Mouse (Mus musculus): Measurements from ENCODE around the gene Gm6268. TPM values are rescaled to one million over a fixed set of nuclear protein-coding genes. Genes with fewer than 3 reads are reported as not detected.

Gene Gm6268
- polyA plus RNA-seq (2012; rRNA removed) (not detected in 2 replicates), polyA plus RNA-seq (2014; fragmentation: Nextera tagmentation; extraction: Ambion mirVana) (not detected in 2 replicates)

- no peak within 1 kb of the TSS for H3K4me3 ChIP-seq (ENCODE audit: insufficient read depth in 1 of 2, low read depth in 2 of 2, low read length in 2 of 2)
- H3K4me2 ChIP-seq (ENCODE audit: low read depth) = no peak within 1 kb of the TSS
- ATAC-seq (ENCODE audit: insufficient read depth) = no peak
- no peaks in the 10 kb centered on the region for H3K9me3 ChIP-seq (ENCODE audit: control insufficient read depth, low read length)
- H3K36me3 ChIP-seq (replicated peaks; ENCODE audit: control insufficient read depth, insufficient read depth, low read depth) = no peaks in the 10 kb centered on the region
- 79% methylated on average over 13 of the region's 13 CpGs for WGBS (ENCODE audit: insufficient replicate concordance)
- H3K27ac ChIP-seq = no peak within 1 kb of the TSS
- no peaks in the 10 kb centered on the region for H3K4me1 ChIP-seq (replicated peaks; ENCODE audit: control insufficient read depth in 2 of 2, insufficient read depth in 2 of 2, low read length in 1 of 2)
- no peak within 1 kb of the TSS for H3K9ac ChIP-seq (replicated peaks)
- no peak for DNase-seq (ENCODE audit: low read depth in 3 of 3, low spot score in 3 of 3)
- TF ChIP-seq CTCF (IDR thresholded peaks at IDR 0.05; ENCODE audit: low read depth) = no peak
- no peak for TF ChIP-seq EP300 (IDR thresholded peaks at IDR 0.05; ENCODE audit: low read depth)
- H3K27me3 ChIP-seq (ENCODE audit: control insufficient read depth, insufficient read depth, low read length) = no peaks in the 10 kb centered on the region
Observed at GRCm38 (mm10) chrX:36400980-36401379, at the start of gene Gm6268. TSS of gene Gm6268 (plus strand) at chrX:36401280.

- H3K4me2 ChIP-seq (ENCODE audit: low read depth) = no peak overlapping the region
- no peaks in the 10 kb centered on the region for H3K4me1 ChIP-seq (replicated peaks; ENCODE audit: control insufficient read depth in 2 of 2, insufficient read depth in 2 of 2, low read length in 1 of 2)
- H3K4me3 ChIP-seq (ENCODE audit: insufficient read depth in 1 of 2, low read depth in 2 of 2, low read length in 2 of 2) = no peak overlapping the region
- WGBS (ENCODE audit: insufficient replicate concordance) = 30% methylated on average over 3 of the region's 3 CpGs
- no peak for TF ChIP-seq EP300 (IDR thresholded peaks at IDR 0.05; ENCODE audit: low read depth)
- H3K27ac ChIP-seq = no peak overlapping the region
- no peaks in the 10 kb centered on the region for H3K36me3 ChIP-seq (replicated peaks; ENCODE audit: control insufficient read depth, insufficient read depth, low read depth)
- H3K9me3 ChIP-seq (ENCODE audit: control insufficient read depth, low read length) = no peaks in the 10 kb centered on the region
- no peak for DNase-seq (ENCODE audit: low read depth in 3 of 3, low spot score in 3 of 3)
- no peaks in the 10 kb centered on the region for H3K27me3 ChIP-seq (ENCODE audit: control insufficient read depth, insufficient read depth, low read length)
- no peak for ATAC-seq (ENCODE audit: insufficient read depth)
- H3K9ac ChIP-seq (replicated peaks) = no peak overlapping the region
Observed at GRCm38 (mm10) chrX:36352446-36352845, 48.6 kb upstream of the Gm6268 start.

- no peak for ATAC-seq (ENCODE audit: insufficient read depth)
- Histone ChIP-seq H3K9me3 (ENCODE audit: control insufficient read depth, low read length) (no peaks in the 10 kb centered on the region), H3K4me3 (ENCODE audit: insufficient read depth in 1 of 2, low read depth in 2 of 2, low read length in 2 of 2) (no peak overlapping the region), H3K4me2 (ENCODE audit: low read depth) (no peak overlapping the region), H3K27me3 (ENCODE audit: control insufficient read depth, insufficient read depth, low read length) (no peaks in the 10 kb centered on the region), H3K4me1 (replicated peaks; ENCODE audit: control insufficient read depth in 2 of 2, insufficient read depth in 2 of 2, low read length in 1 of 2) (no peaks in the 10 kb centered on the region), H3K9ac (replicated peaks) (no peak overlapping the region), H3K27ac (no peak overlapping the region), H3K36me3 (replicated peaks; ENCODE audit: control insufficient read depth, insufficient read depth, low read depth) (no peaks in the 10 kb centered on the region)
- no peak for TF ChIP-seq CTCF (IDR thresholded peaks at IDR 0.05; ENCODE audit: low read depth)
- no peak for TF ChIP-seq EP300 (IDR thresholded peaks at IDR 0.05; ENCODE audit: low read depth)
- no peak for DNase-seq (ENCODE audit: low read depth in 3 of 3, low spot score in 3 of 3)
Observed at GRCm38 (mm10) chrX:36385340-36385739, 15.7 kb upstream of the Gm6268 start.

- Histone ChIP-seq H3K9me3 (ENCODE audit: control insufficient read depth, low read length) (no peaks in the 10 kb centered on the region), H3K27me3 (ENCODE audit: control insufficient read depth, insufficient read depth, low read length) (no peaks in the 10 kb centered on the region), H3K4me3 (ENCODE audit: insufficient read depth in 1 of 2, low read depth in 2 of 2, low read length in 2 of 2) (no peak overlapping the region), H3K36me3 (replicated peaks; ENCODE audit: control insufficient read depth, insufficient read depth, low read depth) (no peaks in the 10 kb centered on the region), H3K4me2 (ENCODE audit: low read depth) (no peak overlapping the region), H3K27ac (no peak overlapping the region), H3K9ac (replicated peaks) (no peak overlapping the region), H3K4me1 (replicated peaks; ENCODE audit: control insufficient read depth in 2 of 2, insufficient read depth in 2 of 2, low read length in 1 of 2) (no peaks in the 10 kb centered on the region)
- 32% methylated on average over 3 of the region's 3 CpGs for WGBS (ENCODE audit: insufficient replicate concordance)
- TF ChIP-seq CTCF (IDR thresholded peaks at IDR 0.05; ENCODE audit: low read depth) = no peak
- no peak for TF ChIP-seq EP300 (IDR thresholded peaks at IDR 0.05; ENCODE audit: low read depth)
- DNase-seq (ENCODE audit: low read depth in 3 of 3, low spot score in 3 of 3) (no peak), ATAC-seq (ENCODE audit: insufficient read depth) (no peak)
Observed at GRCm38 (mm10) chrX:36389971-36390370, 11.1 kb upstream of the Gm6268 start.

- no peaks in the 10 kb centered on the region for H3K36me3 ChIP-seq (replicated peaks; ENCODE audit: control insufficient read depth, insufficient read depth, low read depth)
- no peaks in the 10 kb centered on the region for H3K4me1 ChIP-seq (replicated peaks; ENCODE audit: control insufficient read depth in 2 of 2, insufficient read depth in 2 of 2, low read length in 1 of 2)
- no peaks in the 10 kb centered on the region for H3K9me3 ChIP-seq (ENCODE audit: control insufficient read depth, low read length)
- no peak for ATAC-seq (ENCODE audit: insufficient read depth)
- no peak overlapping the region for H3K4me3 ChIP-seq (ENCODE audit: insufficient read depth in 1 of 2, low read depth in 2 of 2, low read length in 2 of 2)
- no peaks in the 10 kb centered on the region for H3K27me3 ChIP-seq (ENCODE audit: control insufficient read depth, insufficient read depth, low read length)
- 0% methylated on average over 2 of the region's 2 CpGs for WGBS (ENCODE audit: insufficient replicate concordance)
- TF ChIP-seq CTCF (IDR thresholded peaks at IDR 0.05; ENCODE audit: low read depth) (no peak), EP300 (IDR thresholded peaks at IDR 0.05; ENCODE audit: low read depth) (no peak)
- no peak overlapping the region for H3K9ac ChIP-seq (replicated peaks)
- no peak overlapping the region for H3K27ac ChIP-seq
- no peak for DNase-seq (ENCODE audit: low read depth in 3 of 3, low spot score in 3 of 3)
- no peak overlapping the region for H3K4me2 ChIP-seq (ENCODE audit: low read depth)
Observed at GRCm38 (mm10) chrX:36390503-36390902, 10.6 kb upstream of the Gm6268 start.

All from liver, embryonic 14.5 days (tissue).